7 mouse cellular contexts compared by ENCODE assay signal in genomic region chr2:7270051-7270450, GRCm38 (mm10).
DNase-seq lines count a peak whose midpoint lies in the region; ATAC-seq lines count a peak whose summit lies in the region.

No protein-coding gene starts in this region.

- peak; percentile 58; the same call in 1 of the 2 replicates for ATAC-seq in common myeloid progenitor, adult 5-6 weeks (replicated peaks; ENCODE audit: low read depth, poor library complexity, severe bottlenecking)
- peak; percentile 26; the same call in 1 of the 2 replicates for ATAC-seq in granulocyte monocyte progenitor cell, adult 5-6 weeks (replicated peaks; ENCODE audit: poor library complexity, severe bottlenecking)

- intact Hi-C loops in left cerebral cortex, postnatal 36 days (cut with DNase I): no loop called here

- peak; percentile 88 to 89 for DNase-seq in left cerebral cortex, postnatal 36 days (ENCODE audit: low spot score in 2 of 2)
- DNase-seq in testis, postnatal 10 days (ENCODE audit: low spot score): peak; percentile 42
- DNase-seq in urinary bladder, postnatal 10 days (ENCODE audit: low spot score): no peak
- DNase-seq in cerebellum, adult 9-11 months: no peak
- DNase-seq in adrenal gland, postnatal 10 days: no peak

Comparison
In these comparisons a context has a peak if more than half of its experiments do, and no peak if none do; other contexts are left out.
1. DNase-seq: peak in left cerebral cortex, postnatal 36 days (2 of 2) and testis, postnatal 10 days (single experiment); none in urinary bladder, postnatal 10 days (single experiment), cerebellum, adult 9-11 months (single experiment) and adrenal gland, postnatal 10 days (single experiment).